Mouse (Mus musculus) heart, postnatal 10 days (tissue): ENCODE measurements around the gene Itm2b. TPM values are rescaled to one million over a fixed set of nuclear protein-coding genes. Genes with fewer than 3 reads are reported as not detected.

Source experiments
- DNase-seq, 2 experiments: peaks; one replicate each; pipeline ENCODE4 v3.0.0; 2021
- intact Hi-C: fragments of 180-260 bp; cut with DNase I; formaldehyde crosslinking; loops from one replicate; pipeline ENCODE4 v1.15.1; 2025
- total RNA-seq, 2 experiments: library from RNA; stranded (reverse); gene quantifications; 2 replicates each; pipeline ENCODE4 v1.2.3; 2021

Gene Itm2b
- total RNA-seq: 100 to 1,000 TPM; 625 to 643 TPM

DNA sequence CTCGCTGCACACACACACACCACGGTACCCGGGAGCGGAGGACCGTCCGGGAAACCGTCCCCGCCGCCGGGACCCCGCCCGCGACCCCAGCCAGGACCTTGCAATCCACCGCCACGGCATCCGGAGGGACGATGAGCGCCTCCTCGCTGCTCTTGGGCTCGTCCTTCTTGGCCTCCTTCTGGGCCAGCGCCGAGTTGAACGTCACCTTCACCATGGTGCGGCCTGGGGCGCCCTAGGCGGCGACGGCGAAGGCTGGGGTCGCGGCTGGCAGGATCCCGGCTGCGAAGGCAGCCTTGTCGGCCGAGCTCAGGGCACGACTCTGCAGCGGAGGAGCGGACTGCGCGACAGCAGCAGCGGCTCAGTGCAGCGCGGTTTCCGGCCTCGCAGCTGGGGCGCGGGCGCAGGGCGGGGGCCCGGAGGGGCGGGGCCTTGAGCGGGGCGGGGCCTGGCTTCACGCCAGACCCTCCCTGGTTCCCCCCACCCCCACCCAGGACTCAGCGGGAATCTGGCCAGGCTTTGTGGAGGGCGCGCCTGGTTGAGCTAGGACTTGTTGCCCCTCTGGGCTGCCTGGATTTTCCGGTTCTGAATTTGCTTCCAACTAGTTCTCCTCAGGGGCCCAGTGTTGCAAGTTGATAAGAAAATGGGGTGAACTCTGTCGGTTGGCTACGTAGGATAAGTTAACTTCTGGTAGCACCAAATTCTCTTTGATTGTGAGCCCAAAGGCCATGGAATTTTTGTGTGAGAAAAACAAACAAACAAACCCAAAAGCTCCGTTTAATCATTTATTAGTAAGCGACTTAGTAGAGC lies at the start of gene Itm2b:
Gene Itm2b, minus strand, starts transcription at position 377 of the 807 bp plus-strand sequence.
- peak; percentile 92 for DNase-seq
- intact Hi-C loops: loop anchor here (1.0 kb wide), 1 partner anchor 89 kb away; no protein-coding TSS in a partner anchor

DNA sequence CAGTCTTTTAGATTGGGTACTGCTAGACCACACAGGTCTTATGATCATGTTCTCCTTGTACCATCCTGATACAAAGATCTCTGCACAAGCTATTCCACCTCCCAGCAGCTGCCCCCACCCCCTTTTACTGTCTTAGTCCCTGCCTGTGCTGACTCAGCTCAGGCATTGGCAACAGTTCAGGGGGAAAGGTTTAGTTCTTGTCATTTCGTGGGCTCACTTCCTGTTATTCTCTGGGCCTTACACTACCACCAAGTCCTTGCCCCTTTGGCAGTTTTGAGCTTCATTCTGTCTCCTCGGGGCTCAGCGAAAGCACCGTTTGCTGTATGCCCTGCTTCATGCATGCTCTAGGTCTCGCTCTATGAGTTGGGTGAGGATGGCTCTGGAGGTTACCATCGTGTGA lies 48.4 kb upstream of the Itm2b start:
- intact Hi-C loops: no loop called here

DNA sequence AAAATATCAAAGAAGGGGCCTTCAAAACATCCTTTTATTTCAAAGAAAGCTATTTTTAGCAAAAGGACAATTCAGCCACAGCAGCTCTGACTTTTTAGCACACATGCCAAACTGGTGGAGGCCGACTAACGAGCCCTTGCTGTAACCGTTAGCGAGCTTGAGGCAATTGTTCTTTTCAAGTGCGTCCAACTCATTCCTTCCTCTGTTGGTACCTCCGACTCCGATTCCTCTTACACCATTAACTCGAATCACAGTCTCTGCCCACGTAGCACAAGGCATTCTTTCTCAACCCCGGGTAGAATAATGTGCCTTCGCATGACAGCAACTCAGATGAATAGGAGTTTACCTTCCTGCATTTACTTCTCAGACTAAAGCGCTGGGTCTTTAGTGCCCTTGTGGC lies 45.5 kb upstream of the Itm2b start:
- intact Hi-C loops: no loop called here
- DNase-seq: no peak

More for the DNA sequence above, 48.4 kb upstream of the Itm2b start:
- no peak for DNase-seq

DNA sequence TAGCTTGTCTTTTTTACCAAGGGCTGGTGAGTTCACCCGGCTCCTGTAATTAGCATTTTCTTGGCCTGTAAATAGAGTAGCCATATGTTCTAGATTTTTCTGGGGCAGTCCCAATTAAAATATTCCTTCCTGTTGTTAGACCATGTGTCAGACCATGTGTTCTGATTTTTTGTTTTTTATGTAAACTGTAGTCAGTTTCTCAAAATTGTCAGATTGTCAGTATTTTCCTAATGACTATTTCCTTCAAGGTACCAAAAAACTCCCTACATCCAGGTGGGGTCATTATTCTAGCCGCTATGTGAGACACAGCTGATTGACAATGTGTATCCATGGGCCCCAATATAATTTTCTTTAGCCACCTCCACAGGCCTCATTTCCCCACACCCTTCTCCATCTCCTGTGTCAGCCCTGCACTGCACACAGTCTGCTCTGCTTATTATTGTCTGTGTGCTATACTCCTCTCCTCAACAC lies 40.5 kb upstream of the Itm2b start:
- intact Hi-C loops: no loop called here
- no peak for DNase-seq

DNA sequence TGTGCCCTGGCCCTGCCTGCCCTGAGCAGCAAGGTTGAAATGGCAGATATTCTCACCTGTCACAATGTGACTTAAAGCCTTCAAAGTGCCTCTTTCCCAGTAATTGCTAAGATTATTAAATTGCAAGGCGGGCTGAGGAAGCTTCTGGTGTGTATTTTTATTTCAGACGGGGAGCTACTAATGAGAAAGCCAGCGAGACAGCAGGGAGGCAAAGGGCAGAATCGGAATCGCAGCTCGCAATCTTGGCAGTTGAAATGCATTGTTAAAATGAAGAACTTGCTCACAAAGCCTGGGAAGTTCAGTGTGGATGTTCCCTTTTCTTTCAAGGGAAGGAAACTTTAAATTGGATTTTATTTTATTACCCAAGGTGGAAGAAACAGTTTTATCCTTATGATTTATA lies 39.9 kb upstream of the Itm2b start:
- DNase-seq: no peak
- intact Hi-C loops: no loop called here

DNA sequence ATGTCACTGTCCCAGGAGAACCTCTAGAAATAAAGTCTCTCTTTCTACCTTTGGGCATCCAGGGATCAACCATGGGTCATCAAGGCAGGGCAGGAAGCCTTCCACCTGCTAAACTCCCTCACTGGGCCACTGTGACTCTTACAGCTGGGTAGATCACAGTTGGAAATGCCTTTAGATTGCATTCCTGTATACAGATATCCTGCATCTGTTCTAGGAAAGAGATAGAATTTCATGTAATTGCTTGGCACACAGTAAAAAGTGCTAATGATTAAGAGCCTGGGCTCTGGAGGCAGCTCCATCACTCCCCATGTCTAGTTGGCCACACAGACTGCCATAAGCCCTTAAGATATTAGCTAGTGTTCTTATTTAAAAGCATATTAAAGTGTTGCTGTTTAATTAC lies 38.5 kb upstream of the Itm2b start:
- DNase-seq: no peak
- intact Hi-C loops: no loop called here

DNA sequence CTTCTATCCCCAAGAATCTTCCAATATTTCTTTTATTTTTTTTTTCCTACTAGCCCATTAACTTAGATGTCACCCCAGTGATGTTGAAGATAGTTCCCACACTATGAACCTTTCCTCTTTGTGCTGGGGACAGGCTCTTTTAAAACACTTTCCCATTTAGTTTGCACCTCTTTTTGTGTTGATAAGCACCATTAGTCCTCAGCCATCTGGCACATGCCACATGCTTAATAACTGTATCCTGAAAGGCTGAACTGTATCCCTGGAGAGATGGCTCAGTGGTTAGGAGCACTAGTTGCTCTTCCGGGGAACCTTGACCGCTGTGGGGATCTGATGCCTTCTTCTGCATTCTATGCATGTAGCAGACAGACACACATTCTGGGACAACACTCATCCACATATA lies 37.5 kb upstream of the Itm2b start:
- intact Hi-C loops: no loop called here
- DNase-seq: no peak

DNA sequence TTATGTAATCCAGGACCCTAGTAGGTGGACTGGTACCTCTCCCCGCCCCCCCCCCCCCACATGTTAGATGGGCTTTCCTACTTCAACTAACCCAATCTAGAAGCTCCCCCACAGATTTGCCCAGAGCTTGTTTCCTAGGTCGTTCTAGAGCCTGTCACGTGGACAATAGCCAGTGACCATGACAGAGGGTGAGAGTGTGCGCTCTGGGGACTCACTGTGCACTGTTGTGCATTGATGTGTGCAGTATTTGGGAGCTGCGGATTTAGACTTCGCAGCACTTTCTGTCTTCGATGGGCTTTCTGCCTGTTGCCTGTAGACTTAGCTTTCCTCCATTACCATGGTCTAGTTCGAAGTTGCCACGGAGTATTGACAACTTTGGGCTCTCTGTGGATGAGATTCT lies 36.5 kb upstream of the Itm2b start:
- no peak for DNase-seq
- intact Hi-C loops: no loop called here

DNA sequence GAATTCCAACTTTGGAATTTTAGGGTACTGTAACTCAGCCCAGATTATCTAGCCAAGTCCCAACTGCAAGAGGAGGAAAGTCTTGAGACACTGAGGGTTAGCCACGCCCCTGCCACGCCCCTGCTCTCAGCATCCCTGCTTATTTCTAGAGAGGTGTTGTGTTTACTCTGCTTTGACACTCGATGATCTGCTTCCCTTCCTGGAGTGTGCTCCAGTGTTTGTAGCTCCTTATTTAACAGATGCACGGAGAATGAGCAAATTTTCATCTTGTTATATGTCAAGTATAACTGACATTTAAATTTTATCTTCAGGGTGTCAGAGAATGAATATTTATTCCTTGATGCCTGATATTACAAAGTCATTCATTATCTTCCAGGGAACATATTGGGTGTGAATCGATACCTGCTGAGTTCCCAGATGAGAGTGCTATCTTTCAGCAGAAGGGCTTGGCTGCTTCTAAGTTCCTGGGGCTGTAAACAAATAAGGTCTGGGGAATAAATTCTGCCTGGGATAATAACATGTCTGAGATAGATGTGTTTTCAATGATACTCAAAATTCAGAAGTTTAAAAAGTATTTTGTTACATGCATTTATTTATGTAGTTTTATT lies 35.2 kb upstream of the Itm2b start:
- DNase-seq: no peak
- intact Hi-C loops: no loop called here

DNA sequence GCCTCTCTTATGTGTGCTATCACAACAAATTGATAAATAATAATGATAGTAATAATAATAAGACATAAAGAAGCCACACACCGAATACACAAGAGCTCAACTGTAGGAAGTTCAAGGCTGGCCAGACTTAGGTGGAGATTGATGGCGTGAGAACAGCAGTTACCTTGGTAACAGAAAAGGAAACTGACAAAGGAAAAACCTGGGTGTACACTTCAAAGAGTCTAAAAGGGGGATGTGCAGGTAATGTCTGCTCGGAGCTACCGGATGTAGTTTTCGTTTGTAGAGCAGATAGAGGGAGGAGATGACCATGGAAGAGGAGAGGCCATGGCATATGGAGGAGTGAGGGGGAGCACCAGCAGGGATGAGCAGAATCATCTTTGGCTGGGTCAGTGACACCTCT lies 31.4 kb upstream of the Itm2b start:
- intact Hi-C loops: no loop called here
- no peak for DNase-seq

DNA sequence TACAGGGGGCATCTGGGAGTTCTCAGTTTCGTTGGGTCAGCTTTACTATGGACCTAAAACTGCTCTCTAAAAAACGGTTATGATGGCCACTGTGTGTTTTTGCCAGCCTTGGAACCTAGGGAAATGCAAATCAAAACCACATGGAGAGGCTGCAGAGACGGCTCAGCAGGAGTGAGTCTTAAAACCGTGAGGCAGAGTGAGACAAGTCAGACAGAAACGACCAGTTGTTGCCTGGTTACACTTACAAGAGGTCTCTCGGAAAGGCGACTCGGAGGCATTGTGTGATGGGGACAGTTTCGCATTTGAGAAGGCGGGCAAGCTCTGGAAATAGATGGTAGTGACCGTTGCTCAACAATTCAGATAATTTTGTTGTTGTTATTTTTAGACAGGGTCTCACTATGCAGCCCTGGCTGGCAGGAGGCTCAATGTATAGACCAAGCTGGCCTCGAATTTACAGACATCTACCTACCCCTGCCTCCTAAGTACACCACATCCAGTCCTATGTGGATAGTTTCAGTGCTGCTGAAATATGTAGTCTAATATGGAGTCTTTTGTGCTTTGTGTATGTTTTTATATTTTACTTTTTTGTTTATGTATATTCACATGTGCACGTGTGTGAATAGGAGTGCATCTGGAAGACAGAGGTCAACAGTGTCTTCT lies 30.4 kb upstream of the Itm2b start:
- no peak for DNase-seq
- intact Hi-C loops: no loop called here

DNA sequence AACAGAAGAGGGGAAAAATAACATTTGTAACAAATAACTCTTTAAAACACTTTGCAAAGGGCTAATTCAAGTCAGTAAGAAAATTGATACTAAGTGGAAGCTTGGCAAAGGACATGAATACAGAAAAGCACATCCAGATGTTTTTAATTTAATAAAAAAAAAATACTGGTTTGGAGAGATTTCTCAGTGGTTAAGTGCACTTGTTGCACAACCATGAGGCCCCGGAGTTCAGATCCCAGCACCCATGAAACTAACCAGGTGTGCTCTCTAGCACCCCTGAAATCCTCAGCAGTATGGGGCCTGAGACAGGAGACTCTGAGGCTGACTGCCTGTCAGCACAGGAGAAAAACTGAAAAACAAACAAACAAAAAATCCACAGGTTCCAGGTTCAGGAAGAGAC lies 26.6 kb upstream of the Itm2b start:
- no peak for DNase-seq
- intact Hi-C loops: no loop called here

DNA sequence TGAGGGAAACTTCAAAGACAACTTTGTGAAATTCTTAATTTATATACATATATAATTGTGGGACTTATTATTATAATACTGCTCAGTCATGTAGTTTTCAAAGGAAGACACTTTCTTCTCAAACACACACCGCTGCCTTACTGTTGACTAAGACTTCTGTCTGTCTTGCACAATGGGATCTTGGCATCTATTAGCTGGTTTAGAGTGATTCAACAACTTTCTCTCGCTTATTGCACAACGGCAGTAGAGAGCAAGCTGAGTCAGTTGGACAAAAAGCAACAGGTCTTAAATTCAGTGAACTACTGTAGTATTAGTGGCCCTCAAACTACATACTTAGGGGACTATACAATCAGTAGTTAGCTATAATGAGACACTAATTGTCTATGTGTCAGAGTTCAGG lies 25.0 kb upstream of the Itm2b start:
- intact Hi-C loops: no loop called here
- DNase-seq: no peak

DNA sequence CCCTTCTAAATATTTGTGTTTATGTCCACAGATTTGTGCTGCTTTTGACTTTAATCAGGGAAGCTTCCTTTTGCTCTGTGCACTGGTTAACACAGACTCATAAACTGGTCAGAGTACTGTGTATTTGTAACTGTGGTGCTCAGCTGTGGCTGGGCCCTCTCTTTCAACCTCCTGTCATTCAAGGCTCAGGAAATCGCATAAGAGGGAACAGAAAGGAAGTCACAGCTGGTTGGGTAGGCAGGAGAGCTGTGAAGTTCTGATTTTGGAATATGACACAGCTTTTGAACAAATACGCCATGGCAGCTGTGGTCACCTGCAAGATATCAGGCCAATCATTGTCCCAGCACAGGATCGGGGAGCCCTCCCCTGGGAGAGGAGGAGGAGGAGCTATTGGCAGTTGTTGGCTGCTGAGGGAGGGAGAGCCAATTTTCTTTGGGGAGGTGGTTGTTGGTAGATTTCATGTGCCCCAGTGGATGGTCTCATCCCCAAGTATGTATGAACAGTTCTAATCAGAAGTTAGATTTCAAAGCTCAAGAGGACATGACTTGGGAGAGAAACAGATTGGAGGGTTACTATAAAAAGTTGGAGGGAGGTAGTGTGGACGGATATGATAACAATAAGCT lies 23.2 kb upstream of the Itm2b start:
- DNase-seq: no peak
- intact Hi-C loops: no loop called here

DNA sequence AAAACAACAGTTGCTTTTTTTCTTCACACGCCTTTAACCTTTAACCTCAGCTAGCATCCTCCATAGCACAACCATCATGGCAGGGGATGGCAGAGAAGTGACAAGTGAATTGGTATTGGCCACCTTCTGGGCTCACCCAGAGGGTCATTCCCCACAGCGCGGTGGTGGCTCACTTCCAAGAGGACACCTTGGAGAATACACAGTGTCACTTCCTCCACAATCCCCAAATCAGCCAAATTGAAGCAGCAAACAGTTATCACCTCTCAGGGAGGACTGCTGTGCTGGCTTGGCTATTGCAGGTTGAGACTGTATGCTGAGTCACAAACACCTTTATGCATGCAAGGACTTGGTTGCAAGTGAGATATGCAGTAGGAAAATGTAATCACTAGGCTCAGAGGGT lies 18.9 kb upstream of the Itm2b start:
- no peak for DNase-seq
- intact Hi-C loops: loop anchor here (5.0 kb wide), 1 partner anchor 68 kb away; no protein-coding TSS in a partner anchor

DNA sequence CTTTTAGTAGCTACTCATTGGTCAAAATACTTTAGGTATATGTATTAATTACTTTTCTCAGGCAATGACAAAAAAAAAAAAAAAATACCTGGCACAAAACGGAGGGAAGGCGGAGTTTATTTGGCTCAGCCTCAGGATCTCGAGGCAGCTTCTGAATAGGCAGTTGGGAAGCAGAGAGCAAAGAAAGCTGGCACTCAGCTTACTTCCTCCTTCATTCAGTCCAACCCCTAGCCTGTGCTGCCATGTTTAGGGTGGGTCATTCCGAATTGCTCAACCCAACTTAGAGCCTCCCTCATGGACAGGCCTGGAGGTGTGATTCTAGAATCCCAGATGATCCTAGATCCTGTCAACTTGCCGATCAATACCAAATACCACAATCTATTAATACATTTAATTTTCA lies 18.3 kb upstream of the Itm2b start:
- intact Hi-C loops: loop anchor here (5.0 kb wide), 1 partner anchor 69 kb away; no protein-coding TSS in a partner anchor
- no peak for DNase-seq

DNA sequence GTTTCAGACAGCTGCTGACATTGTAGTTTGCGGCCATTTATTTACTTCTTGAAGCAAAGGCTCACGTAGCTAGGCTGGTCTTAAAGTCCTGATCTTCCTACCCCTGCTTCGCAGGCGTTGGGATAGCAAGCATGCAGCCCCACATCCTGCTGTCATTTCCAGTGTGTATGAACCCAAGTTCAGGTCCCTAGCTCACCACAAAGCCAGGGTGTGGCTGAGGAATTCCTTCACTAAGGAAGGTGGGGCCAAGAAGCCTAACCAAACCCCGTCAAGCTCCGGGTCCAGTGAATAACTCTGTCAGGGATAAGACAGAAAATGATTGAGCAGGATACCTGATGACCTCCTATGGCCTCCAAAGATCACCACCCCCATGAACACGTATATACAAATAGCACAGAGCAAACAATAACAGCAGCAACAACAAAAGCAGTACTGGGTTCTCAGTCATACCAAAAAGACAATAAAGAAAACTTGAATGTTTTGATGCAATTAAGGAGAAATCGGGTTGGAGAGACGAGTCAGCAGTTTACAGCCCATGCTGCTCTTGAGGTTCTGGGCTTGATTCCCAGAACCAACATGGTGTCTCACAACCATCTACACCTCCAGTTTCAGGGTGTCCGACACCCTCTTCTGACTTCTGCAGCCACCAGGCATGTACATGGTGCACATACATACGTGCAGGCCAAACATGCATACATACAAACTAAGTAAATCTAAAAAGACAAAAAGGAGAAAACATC lies 17.4 kb upstream of the Itm2b start:
- DNase-seq: no peak
- intact Hi-C loops: loop anchor here (5.0 kb wide), 1 partner anchor 70 kb away; no protein-coding TSS in a partner anchor

DNA sequence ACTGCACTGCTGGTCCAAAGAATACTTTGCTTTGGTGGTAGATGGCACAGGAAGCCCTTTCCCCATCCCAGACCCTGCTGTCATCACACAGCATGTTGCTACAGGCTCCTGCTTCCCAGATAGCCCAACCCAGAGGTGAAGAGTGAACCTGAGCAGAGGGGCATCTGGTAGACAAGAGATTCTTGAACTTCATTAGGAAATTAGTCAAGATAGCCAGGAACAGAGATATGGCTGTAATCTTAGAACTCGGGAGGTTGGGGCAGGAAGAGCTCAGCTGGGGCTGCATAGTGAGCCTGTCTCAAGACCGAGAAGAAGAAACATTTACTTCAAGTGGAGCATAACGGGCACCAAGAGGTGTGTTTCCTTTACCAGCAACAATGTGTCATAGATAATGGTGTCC lies 16.3 kb upstream of the Itm2b start:
- intact Hi-C loops: loop anchor here (5.0 kb wide), 1 partner anchor 71 kb away; no protein-coding TSS in a partner anchor
- DNase-seq: no peak

DNA sequence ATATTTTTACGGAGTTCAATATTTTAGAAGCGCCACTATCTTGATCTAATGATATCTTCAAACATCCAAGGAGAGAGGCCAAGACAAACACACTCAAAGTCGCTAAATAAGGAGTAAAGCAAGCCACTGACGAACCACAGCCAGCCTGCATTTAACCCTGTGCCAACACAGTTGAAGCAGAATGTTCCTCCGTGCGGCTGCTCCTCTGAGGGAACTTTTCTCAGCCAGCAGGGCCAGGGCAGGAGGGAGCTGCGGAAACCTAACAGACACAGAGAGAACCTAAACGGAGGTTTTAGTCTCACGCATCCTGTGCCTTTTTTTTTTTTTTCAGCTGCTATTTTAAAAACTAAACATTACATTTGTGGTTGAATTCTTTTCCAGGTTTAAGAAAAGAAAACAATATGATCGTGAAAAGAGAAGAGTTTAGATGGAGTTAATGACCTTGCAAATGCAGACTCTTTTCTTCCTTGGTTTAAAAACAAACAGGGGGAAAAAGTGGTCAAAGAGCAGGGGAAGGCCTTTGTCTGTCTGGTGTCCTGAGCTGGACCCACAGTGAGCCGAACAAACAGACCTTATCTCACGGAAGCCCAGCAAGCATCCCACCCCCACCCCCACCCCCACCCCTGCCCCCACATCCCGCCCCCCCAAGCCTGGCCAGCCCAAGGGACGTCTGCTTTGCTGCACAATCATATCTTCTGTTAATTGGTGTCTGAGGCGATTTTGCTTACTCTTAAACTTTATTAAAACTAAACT lies 15.0 kb upstream of the Itm2b start:
- intact Hi-C loops: loop anchor here (5.0 kb wide), 1 partner anchor 72 kb away; no protein-coding TSS in a partner anchor
- no peak for DNase-seq
